ENCODE assay signal across 7 mouse cellular contexts in genomic region chr11:117599049-117599787, GRCm38 (mm10). TPM values are rescaled to one million over a fixed set of nuclear protein-coding genes. Genes with fewer than 3 reads are reported as not detected.
DNase-seq lines count a peak whose midpoint lies in the region; ATAC-seq lines count a peak whose summit lies in the region.

No protein-coding gene starts in this region.

- peaks cover 43% of the 10 kb centered on the region for H3K4me1 ChIP-seq in embryonic facial prominence, embryonic 13.5 days
- peaks cover 45% of the 10 kb centered on the region for H3K4me1 ChIP-seq in hindbrain, embryonic 14.5 days (replicated peaks; ENCODE audit: control insufficient read depth, insufficient read depth, low read length)

- whole genome bisulfite sequencing in embryonic facial prominence, embryonic 13.5 days: 9% methylated on average over 16 of the region's 16 CpGs
- 7% methylated on average over 16 of the region's 16 CpGs for WGBS in hindbrain, embryonic 14.5 days

- peak overlapping the region; percentile 58 for H3K4me2 ChIP-seq in embryonic facial prominence, embryonic 13.5 days
- peak overlapping the region; percentile 30 for H3K4me2 ChIP-seq in hindbrain, embryonic 14.5 days (replicated peaks)

- peaks cover 21% of the 10 kb centered on the region for H3K27me3 ChIP-seq in embryonic facial prominence, embryonic 13.5 days
- H3K27me3 ChIP-seq in hindbrain, embryonic 14.5 days (ENCODE audit: control insufficient read depth, insufficient read depth, low read length): peaks cover 4% of the 10 kb centered on the region; the same call in 1 of the 2 replicates
- no peaks in the 10 kb centered on the region; the same call in 1 of the 2 replicates for H3K27me3 ChIP-seq in splenic B cell, adult 2 months (ENCODE audit: control insufficient read depth, insufficient read depth, low read length, poor library complexity, severe bottlenecking)

- peak overlapping the region; percentile 32 for H3K4me3 ChIP-seq in embryonic facial prominence, embryonic 13.5 days
- peak overlapping the region; percentile 7; the same call in 1 of the 2 replicates for H3K4me3 ChIP-seq in hindbrain, embryonic 14.5 days (replicated peaks; ENCODE audit: low read length)

- peak; percentile 36 for DNase-seq in thymus, postnatal 0 days (ENCODE audit: low spot score)
- DNase-seq in thymus, adult 18-20 months: no peak
- DNase-seq in hindbrain, embryonic 14.5 days (ENCODE audit: low spot score): no peak
- peak; percentile 20 for DNase-seq in lung, postnatal 10 days
- peak; percentile 58 for DNase-seq in splenic B cell, adult 2 months (ENCODE audit: low read depth, low spot score)

- H3K36me3 ChIP-seq in embryonic facial prominence, embryonic 13.5 days: no peaks in the 10 kb centered on the region
- H3K36me3 ChIP-seq in hindbrain, embryonic 14.5 days (replicated peaks; ENCODE audit: control insufficient read depth, insufficient read depth): no peaks in the 10 kb centered on the region
- H3K36me3 ChIP-seq in splenic B cell, adult 2 months (ENCODE audit: control insufficient read depth, insufficient read depth, low read length, poor library complexity, severe bottlenecking): no peaks in the 10 kb centered on the region

- ATAC-seq in embryonic facial prominence, embryonic 13.5 days (ENCODE audit: insufficient number of reproducible peaks, insufficient read depth, low FRiP score, low TSS enrichment, low read depth): no peak
- no peak for ATAC-seq in hindbrain, embryonic 14.5 days (ENCODE audit: low FRiP score)
- no peak for ATAC-seq in megakaryocyte-erythroid progenitor cell, adult 5-6 weeks (replicated peaks; ENCODE audit: low FRiP score, low TSS enrichment, poor library complexity, severe bottlenecking)

- H3K9ac ChIP-seq in embryonic facial prominence, embryonic 13.5 days: peak overlapping the region; percentile 61
- H3K9ac ChIP-seq in hindbrain, embryonic 14.5 days: 0 out of 2 replicates have a peak overlapping the region, but pooled peaks have one; percentile 32

- H3K9me3 ChIP-seq in embryonic facial prominence, embryonic 13.5 days: no peaks in the 10 kb centered on the region
- no peaks in the 10 kb centered on the region for H3K9me3 ChIP-seq in hindbrain, embryonic 14.5 days (ENCODE audit: control insufficient read depth, low read length)

- no peak overlapping the region for H3K27ac ChIP-seq in embryonic facial prominence, embryonic 13.5 days
- H3K27ac ChIP-seq in hindbrain, embryonic 14.5 days: peak overlapping the region; percentile 89

RNA-seq across cellular contexts. Expression of gene Tnrc6c, which starts 54.9 kb away (rescaled TPM):
- 13.2 and 18.7 TPM in 2 replicates for polyA plus RNA-seq in thymus, postnatal 0 days (2015; fragmentation: Nextera tagmentation; extraction: Ambion mirVana)
- 18.4 and 22.5 TPM in 2 replicates for polyA plus RNA-seq in embryonic facial prominence, embryonic 13.5 days (2015; fragmentation: Nextera tagmentation; extraction: Ambion mirVana)
- 23.4 and 25.1 TPM in 2 replicates for polyA plus RNA-seq in hindbrain, embryonic 14.5 days (2014; fragmentation: Nextera tagmentation; extraction: Ambion mirVana)
- total RNA-seq in megakaryocyte-erythroid progenitor cell, adult 5-6 weeks (2014; fragmentation: Nextera tagmentation): 27.1 and 32.2 TPM in 2 replicates
- total RNA-seq in megakaryocyte-erythroid progenitor cell, adult 5-6 weeks (2017): 15.8 and 18.0 TPM in 2 replicates

Comparison
In these comparisons a context has a peak if more than half of its experiments do, and no peak if none do; other contexts are left out.
1. DNase-seq: peak in thymus, postnatal 0 days (single experiment), lung, postnatal 10 days (single experiment) and splenic B cell, adult 2 months (single experiment); none in thymus, adult 18-20 months (0 of 2) and hindbrain, embryonic 14.5 days (single experiment).